Mouse (Mus musculus) layer of hippocampus, adult 2 months (tissue): ENCODE results near the gene Chka. TPM values are rescaled to one million over a fixed set of nuclear protein-coding genes. Genes with fewer than 3 reads are reported as not detected.

Source experiments
- DNase-seq, 2 experiments: peaks; one replicate each; pipeline ENCODE4 v3.0.0; 2022; ENCODE audit warnings: low spot score in 2 of 2
- H3K27ac ChIP-seq: fragments of 200-600 bp; 2 replicates; pipeline ENCODE4 v1.8.1; 2022
- H3K4me3 ChIP-seq: fragments of 200-600 bp; 2 replicates; pipeline ENCODE4 v1.8.1; 2022; ENCODE audit warnings: mild to moderate bottlenecking
- CTCF ChIP-seq: fragments of 200-600 bp; conservative IDR thresholded peaks from 2 replicates; pipeline ENCODE4 v1.8.1; 2022; ENCODE audit warnings: antibody characterized with exemption, mild to moderate bottlenecking, moderate library complexity
- total RNA-seq, 2 experiments: library from RNA; stranded (reverse); gene quantifications; 2 replicates each; pipeline ENCODE4 v1.2.3; 2021

Chka gene
- total RNA-seq, 2 experiments from 2014 or later, result 87.2 to 109 TPM

DNA sequence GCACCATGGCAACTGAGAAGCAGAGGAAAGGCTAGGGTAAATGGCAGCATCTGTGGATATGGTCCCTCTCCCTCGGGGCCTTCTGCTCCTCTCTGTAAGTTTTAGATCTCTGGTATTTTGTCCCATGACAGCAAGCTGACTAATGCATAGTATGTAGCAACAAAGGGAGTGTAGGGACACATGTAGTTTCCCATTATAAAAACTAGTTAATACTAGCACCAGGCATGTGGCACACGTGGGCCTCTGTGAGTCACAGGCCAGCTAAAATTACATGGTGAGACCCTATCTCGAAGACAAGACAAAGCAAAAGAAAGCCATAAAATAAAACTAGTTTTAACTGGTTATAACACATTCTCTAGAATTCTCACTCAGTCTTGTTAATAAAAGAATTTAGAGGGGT, 12.6 kb upstream of the Chka start:
- DNase-seq, result no peak
- Histone ChIP-seq H3K27ac (no peak overlapping the region), H3K4me3 (no peak overlapping the region)
- TF ChIP-seq CTCF, result no peak

- no peak for TF ChIP-seq CTCF
- H3K4me3 ChIP-seq, result no peak overlapping the region
- no peak for DNase-seq
- H3K27ac ChIP-seq, result no peak overlapping the region
Measured at GRCm38 (mm10) chr19:3839686-3840085, 11.9 kb upstream of the Chka start.

GRCm38 (mm10) chr19:3840214-3840651, 11.3 kb upstream of the Chka start:
- Histone ChIP-seq H3K27ac (no peak overlapping the region), H3K4me3 (no peak overlapping the region)
- DNase-seq, result no peak
- TF ChIP-seq CTCF, result no peak

DNA sequence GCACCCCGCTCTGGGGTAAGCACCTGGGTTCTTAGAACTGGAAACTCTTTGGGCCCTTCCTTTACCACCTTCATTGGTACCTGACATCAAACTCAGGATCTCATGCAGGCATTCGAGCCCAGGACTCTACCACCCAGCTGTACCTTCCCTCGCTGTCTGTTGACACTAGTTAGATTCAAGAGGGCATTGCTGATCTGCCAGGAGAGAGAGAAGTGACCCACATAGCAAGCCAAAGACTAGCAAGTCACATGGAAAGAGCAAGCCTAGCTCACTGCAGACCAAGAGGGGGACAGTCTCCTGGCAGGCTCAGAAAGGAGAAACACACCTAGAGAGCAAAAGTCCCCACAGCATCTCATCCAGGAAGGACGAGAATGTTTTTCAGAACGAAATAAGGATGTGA, 10.9 kb upstream of the Chka start:
- no peak for DNase-seq
- no peak overlapping the region for H3K4me3 ChIP-seq
- no peak overlapping the region for H3K27ac ChIP-seq
- no peak for TF ChIP-seq CTCF

DNA sequence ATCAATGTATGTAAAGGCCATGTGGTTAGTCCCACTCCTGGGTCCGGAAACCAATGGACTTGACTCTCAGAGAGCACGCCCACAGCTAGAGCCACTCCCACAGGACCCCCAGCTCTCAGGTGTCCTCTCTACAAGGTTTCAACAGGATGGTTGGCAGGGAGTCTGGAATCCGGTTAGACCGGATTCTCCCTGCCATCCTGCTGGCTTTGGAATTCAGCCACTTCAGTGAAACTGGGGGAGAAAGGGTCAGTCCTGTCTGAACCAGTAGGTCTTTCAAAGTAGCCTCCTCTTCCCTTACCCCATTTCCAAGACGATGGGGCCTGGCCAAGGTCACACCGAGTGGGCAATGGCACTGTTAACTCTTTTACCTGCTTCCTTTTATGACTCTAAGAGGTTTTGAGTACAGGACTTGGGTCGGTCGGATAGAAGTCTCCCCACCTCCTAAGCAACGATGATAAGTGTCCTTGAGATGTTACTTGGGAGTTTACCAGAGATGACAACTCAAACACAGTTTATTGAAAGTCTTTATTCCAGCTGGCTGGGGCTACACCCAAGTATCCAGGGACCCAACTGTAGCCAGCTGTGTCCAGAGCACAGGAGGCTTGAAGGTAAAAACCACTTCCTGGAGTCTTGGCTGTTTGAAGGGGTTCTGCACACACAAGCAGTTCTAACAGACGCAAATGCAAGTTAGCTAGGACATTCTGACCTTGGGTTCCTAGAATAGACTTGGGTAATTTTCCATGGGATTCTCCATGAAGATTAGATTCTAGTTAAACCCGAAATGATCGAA, 9.0 kb upstream of the Chka start:
- H3K4me3 ChIP-seq, result no peak overlapping the region
- no peak for TF ChIP-seq CTCF
- no peak for DNase-seq
- no peak overlapping the region for H3K27ac ChIP-seq

DNA sequence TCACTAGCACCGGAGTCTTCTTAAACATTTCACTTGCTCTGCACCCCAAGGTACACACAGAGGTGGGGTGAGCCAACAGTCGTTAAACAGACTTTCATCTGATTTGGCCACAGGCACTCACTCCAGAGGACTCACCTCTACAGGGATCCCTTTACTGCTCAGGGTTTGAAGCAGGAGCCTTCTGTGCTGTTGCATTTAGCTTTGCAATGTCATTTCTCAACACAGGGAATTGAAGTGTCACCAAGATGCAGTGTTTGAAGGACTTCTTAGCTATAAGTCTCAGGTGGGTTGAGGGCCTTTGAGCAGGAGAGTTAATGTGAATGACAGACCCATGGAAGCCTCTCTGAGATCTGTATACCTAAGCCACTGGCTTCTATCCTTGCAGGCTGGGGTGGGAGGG, 7.9 kb upstream of the Chka start:
- TF ChIP-seq CTCF, result no peak
- Histone ChIP-seq H3K4me3 (no peak overlapping the region), H3K27ac (no peak overlapping the region)
- no peak for DNase-seq

DNA sequence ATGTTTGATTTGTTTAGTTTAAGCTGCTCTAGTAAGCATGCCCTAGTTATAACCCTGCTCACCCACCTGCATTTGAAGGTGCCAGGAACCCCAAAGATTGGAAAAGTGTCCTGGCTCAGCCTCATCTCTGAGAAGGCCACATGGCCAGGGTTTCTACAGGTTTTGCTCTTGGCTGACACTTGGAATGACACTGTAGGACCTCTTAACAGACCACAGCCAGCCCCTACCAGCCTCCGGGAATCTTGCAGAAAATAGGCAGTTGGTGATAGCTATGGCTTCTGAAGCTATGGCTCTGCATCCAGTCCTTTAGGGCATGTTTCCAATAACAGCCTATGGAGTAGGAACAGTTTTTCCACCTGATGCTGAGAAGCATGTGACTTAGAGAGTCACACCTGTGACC, 6.7 kb upstream of the Chka start:
- H3K4me3 ChIP-seq, result no peak overlapping the region
- no peak for DNase-seq
- TF ChIP-seq CTCF, result no peak
- H3K27ac ChIP-seq, result no peak overlapping the region

DNA sequence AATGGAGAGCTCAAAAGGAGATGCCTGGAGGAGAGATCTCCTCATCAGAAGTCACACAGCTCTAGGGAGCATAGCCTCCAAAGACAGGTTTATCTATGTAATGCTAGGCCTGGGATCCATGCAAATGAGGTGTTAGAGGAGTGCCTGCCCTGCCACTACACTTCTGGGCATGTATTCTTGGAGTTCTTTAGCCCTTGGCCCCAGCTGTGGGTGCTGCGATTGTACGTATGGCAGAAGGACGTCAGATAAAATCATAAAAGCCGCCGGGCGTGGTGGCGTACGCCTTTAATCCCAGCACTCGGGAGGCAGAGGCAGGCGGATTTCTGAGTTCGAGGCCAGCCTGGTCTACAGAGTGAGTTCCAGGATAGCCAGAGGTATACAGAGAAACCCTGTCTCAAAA, 6.2 kb upstream of the Chka start:
- no peak for DNase-seq
- H3K27ac ChIP-seq, result no peak overlapping the region
- no peak for TF ChIP-seq CTCF
- H3K4me3 ChIP-seq, result no peak overlapping the region

GRCm38 (mm10) chr19:3845803-3846406, 5.7 kb upstream of the Chka start:
- Histone ChIP-seq H3K4me3 (no peak overlapping the region), H3K27ac (no peak overlapping the region)
- DNase-seq, result no peak
- TF ChIP-seq CTCF, result no peak

DNA sequence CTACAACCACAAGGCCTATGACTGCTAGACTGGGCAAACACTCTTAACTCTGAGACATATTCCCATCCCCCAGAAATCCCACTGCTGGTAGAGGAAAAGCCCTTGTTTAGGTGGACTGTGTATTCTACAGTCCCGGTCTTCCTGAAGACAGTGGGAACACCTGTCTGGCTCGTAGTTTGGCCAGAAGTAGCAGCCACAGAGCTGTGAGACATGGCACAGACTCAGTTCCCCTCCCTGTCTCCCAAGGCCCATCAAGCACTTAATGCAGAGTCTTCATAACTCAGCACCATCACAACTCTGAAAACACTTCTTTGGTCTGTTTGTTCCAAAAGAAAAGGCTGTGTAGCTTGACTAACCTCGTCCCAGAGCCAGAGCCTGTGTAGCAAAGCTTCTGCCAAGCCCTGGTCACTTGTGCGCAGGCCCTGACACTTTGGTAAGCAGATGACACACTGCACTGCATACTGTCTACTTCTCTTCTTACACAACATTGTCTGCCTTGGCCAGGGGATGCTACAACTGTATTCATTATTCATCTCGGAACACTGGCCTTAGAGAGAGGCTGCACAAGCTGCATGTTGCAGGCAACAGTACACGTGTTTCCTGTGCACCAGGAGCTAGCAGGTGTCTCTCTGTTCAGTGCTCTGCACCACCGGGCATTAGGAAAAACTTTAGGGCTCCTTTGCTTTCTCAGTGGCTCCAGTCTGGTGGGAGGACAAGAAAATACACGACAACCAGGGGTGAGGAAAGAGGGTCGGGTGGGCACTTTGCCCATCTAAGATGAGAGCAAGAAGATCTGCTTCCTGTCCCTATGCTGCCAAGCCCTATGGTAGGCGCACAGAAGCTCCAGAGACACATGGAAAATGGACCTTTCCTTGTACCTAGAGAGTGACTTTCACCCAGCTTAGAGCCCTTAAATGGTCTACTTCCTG, 4.6 kb upstream of the Chka start:
- Histone ChIP-seq H3K4me3 (no peak overlapping the region), H3K27ac (no peak overlapping the region)
- TF ChIP-seq CTCF, result no peak
- no peak for DNase-seq

- no peak for DNase-seq
- no peak for TF ChIP-seq CTCF
- no peak overlapping the region for H3K27ac ChIP-seq
- H3K4me3 ChIP-seq, result no peak overlapping the region
Measured at GRCm38 (mm10) chr19:3847711-3848110, 3.9 kb upstream of the Chka start.

DNA sequence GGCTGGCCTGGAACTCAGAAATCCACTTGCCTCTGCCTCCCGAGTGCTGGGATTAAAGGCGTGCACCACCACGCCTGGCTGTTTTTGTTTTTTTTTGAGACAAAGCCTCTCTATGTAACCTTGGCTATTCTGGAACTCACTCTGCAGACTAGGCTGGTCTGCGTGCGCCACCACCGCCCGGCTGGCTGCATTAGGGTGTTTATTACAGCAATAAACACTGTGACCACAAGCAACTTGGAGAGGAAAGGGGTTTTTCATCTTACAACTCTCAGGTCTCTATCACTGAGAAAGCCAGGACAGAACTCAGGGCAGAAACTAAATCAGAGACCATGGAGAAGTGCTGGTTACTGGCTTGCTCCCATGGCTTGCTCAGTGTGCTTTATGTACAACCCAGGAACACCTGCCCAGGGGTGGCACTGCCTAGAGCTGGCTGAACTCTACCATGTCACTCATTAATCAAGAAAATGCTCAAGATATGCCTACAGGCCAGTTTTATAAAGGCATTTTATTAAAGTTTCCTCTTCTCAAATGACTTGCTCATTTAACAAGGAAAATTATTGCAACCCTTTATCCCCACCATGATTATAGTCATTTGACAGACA, 3.3 kb upstream of the Chka start:
- no peak for TF ChIP-seq CTCF
- no peak for DNase-seq
- H3K27ac ChIP-seq, result no peak overlapping the region
- no peak overlapping the region for H3K4me3 ChIP-seq

DNA sequence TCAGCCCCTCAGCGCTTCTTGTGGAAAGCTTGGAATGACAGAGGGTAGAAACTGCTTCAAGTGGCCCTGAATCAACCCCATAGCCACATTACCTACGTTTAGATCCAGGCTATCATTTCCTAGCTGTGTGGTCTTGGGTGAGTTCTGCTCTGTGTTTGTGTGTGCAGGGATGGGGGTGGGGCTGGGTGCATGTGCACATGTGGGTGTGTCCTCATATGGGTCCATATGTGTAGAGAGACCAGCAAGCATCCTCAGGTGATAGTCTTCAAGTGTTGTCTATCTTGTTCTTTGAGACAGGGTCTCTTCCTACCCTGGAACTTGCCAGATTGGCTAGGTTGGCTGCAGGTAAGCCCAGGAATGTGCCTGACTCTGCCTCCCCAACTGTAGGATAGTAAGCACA, 2.3 kb upstream of the Chka start:
- no peak for DNase-seq
- no peak for TF ChIP-seq CTCF
- Histone ChIP-seq H3K4me3 (no peak overlapping the region), H3K27ac (no peak overlapping the region)
